Mouse (Mus musculus) testis, adult 2 months (tissue): ENCODE results near the gene Myo10. TPM values are rescaled to one million over a fixed set of nuclear protein-coding genes. Genes with fewer than 3 reads are reported as not detected.

Experiments
- H3K27ac ChIP-seq: fragments of 200-500 bp; 2 replicates; pipeline ENCODE4 v1.5.1; 2012; ENCODE audit warnings: low read depth, low read length; ENCODE audit not compliant: control insufficient read depth, insufficient read depth
- H3K27me3 ChIP-seq: fragments of 200-500 bp; 2 replicates; pipeline ENCODE4 v1.6.1; 2012; ENCODE audit warnings: mild to moderate bottlenecking, low read length, moderate library complexity; ENCODE audit not compliant: control insufficient read depth, insufficient read depth
- H3K36me3 ChIP-seq: fragments of 200-500 bp; 2 replicates; pipeline ENCODE4 v1.6.1; 2012; ENCODE audit warnings: mild to moderate bottlenecking, low read length; ENCODE audit not compliant: control insufficient read depth, insufficient read depth
- H3K4me1 ChIP-seq: fragments of 200-500 bp; 2 replicates; pipeline ENCODE4 v1.6.1; 2012; ENCODE audit warnings: low read length; ENCODE audit not compliant: control insufficient read depth, insufficient read depth
- H3K4me3 ChIP-seq: fragments of 200-500 bp; 2 replicates; pipeline ENCODE4 v1.5.1; 2012; ENCODE audit warnings: low read depth, mild to moderate bottlenecking, low read length, moderate library complexity, mixed read lengths; ENCODE audit not compliant: control insufficient read depth
- CTCF ChIP-seq: fragments of 200-500 bp; IDR thresholded peaks from 2 replicates; pipeline ENCODE4 v1.5.1; 2012; ENCODE audit warnings: low read depth, mild to moderate bottlenecking, inconsistent platforms, low read length, moderate library complexity; ENCODE audit not compliant: control insufficient read depth, insufficient read depth, insufficient replicate concordance
- POLR2A ChIP-seq: fragments of 200-500 bp; IDR thresholded peaks from 2 replicates; pipeline ENCODE4 v1.6.1; 2012; ENCODE audit warnings: low read depth, mild to moderate bottlenecking, inconsistent platforms, low read length, moderate library complexity; ENCODE audit not compliant: control insufficient read depth
- polyA plus RNA-seq: library from polyadenylated mRNA; depleted of rRNA; stranded (reverse); fragments of >200 nt; gene quantifications from 2 replicates; pipeline ENCODE4 v1.2.3, GENCODE M21; 2012

The Myo10 gene
- polyA plus RNA-seq, 1 experiment: 17.5 TPM

- Histone ChIP-seq H3K27ac (no peak overlapping the region), H3K4me3 (no peak overlapping the region), H3K27me3 (no peaks in the 10 kb centered on the region), H3K36me3 (no peaks in the 10 kb centered on the region), H3K4me1 (no peaks in the 10 kb centered on the region; the same call in 1 of the 2 replicates)
- TF ChIP-seq POLR2A (no peak), CTCF (no peak)
Measured at GRCm38 (mm10) chr15:25674099-25674931, 52.0 kb downstream of the Myo10 start.

GRCm38 (mm10) chr15:25674932-25675250 lies 52.6 kb downstream of the Myo10 start:
- Histone ChIP-seq H3K27ac (no peak overlapping the region), H3K27me3 (no peaks in the 10 kb centered on the region), H3K4me3 (no peak overlapping the region), H3K36me3 (no peaks in the 10 kb centered on the region), H3K4me1 (no peaks in the 10 kb centered on the region; the same call in 1 of the 2 replicates)
- TF ChIP-seq POLR2A: no peak
- no peak for TF ChIP-seq CTCF

GRCm38 (mm10) chr15:25675359-25675758 lies 53.0 kb downstream of the Myo10 start:
- Histone ChIP-seq H3K4me1 (no peaks in the 10 kb centered on the region; the same call in 1 of the 2 replicates), H3K36me3 (no peaks in the 10 kb centered on the region), H3K27ac (no peak overlapping the region), H3K27me3 (no peaks in the 10 kb centered on the region), H3K4me3 (no peak overlapping the region)
- TF ChIP-seq CTCF: no peak
- TF ChIP-seq POLR2A: no peak

- Histone ChIP-seq H3K27me3 (no peaks in the 10 kb centered on the region), H3K4me3 (no peak overlapping the region), H3K36me3 (no peaks in the 10 kb centered on the region), H3K4me1 (no peaks in the 10 kb centered on the region; the same call in 1 of the 2 replicates), H3K27ac (no peak overlapping the region)
- TF ChIP-seq POLR2A (no peak), CTCF (no peak)
Measured at GRCm38 (mm10) chr15:25676056-25676785, 53.9 kb downstream of the Myo10 start.

GRCm38 (mm10) chr15:25679081-25679480 lies 56.8 kb downstream of the Myo10 start:
- TF ChIP-seq CTCF (no peak), POLR2A (no peak)
- H3K36me3 ChIP-seq: no peaks in the 10 kb centered on the region
- H3K27me3 ChIP-seq: no peaks in the 10 kb centered on the region
- no peaks in the 10 kb centered on the region; the same call in 1 of the 2 replicates for H3K4me1 ChIP-seq
- no peak overlapping the region for H3K4me3 ChIP-seq
- no peak overlapping the region for H3K27ac ChIP-seq

GRCm38 (mm10) chr15:25679616-25680015 lies 57.3 kb downstream of the Myo10 start:
- Histone ChIP-seq H3K36me3 (no peaks in the 10 kb centered on the region), H3K27me3 (no peaks in the 10 kb centered on the region), H3K27ac (no peak overlapping the region), H3K4me3 (no peak overlapping the region), H3K4me1 (no peaks in the 10 kb centered on the region; the same call in 1 of the 2 replicates)
- TF ChIP-seq CTCF (no peak), POLR2A (no peak)

- Histone ChIP-seq H3K36me3 (no peaks in the 10 kb centered on the region), H3K27ac (no peak overlapping the region), H3K4me1 (no peaks in the 10 kb centered on the region; the same call in 1 of the 2 replicates), H3K4me3 (no peak overlapping the region), H3K27me3 (no peaks in the 10 kb centered on the region)
- TF ChIP-seq POLR2A (no peak), CTCF (no peak)
Measured at GRCm38 (mm10) chr15:25680269-25680818, 58.0 kb downstream of the Myo10 start.
